Mouse (Mus musculus): ENCODE results near the gene E130208F15Rik.

The E130208F15Rik gene

DNA sequence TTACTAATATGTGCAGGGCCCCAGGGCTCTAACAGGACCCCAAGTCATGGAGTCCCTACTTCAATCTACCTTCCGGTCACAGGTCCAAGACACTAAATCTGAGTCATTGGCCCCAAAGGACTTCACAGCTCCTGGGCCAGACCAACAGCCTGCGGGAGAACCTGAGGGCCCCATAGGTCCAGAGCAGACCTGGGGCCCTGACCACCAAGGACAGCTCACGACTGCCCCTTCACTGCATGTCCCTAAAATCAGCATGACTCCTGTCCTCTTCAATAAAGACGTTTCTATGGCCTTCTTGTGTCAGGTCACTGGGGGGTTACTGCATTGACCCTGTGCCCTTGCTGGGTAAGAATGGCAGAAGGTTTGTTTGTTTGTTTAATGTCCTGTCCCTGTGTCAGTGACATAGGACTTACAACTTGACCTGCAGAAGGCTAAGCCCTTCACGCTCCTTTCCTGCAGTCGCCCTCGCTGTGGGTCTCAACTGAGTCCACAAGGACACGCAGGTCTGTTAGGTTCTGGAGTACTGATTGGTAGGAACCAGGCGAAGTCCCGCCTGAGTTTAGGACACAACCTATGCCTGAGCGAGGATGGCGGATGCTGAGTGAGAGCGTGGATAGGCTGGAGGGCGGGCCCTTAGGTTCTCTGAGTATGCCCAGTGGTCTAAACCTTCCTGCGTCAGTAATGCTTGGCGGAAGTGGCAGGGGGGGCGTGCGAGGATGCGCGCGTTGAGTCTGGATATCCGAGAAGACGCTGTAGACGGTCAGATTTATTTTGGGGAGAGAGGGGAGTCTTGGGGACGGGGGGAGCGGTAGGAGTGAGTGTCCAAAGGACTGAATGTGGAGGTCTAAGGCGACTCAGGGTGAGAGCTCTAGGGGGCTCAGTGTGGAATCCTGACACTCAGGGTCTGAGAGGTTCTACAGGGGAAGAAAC, 13.2 kb upstream of the E130208F15Rik start, which contains the start of gene Alkbh6:
Alkbh6 (plus strand) TSS at position 642 of the 930 bp plus-strand sequence.
- DNase-seq (ENCODE audit: low read depth): peak; percentile 98

DNA sequence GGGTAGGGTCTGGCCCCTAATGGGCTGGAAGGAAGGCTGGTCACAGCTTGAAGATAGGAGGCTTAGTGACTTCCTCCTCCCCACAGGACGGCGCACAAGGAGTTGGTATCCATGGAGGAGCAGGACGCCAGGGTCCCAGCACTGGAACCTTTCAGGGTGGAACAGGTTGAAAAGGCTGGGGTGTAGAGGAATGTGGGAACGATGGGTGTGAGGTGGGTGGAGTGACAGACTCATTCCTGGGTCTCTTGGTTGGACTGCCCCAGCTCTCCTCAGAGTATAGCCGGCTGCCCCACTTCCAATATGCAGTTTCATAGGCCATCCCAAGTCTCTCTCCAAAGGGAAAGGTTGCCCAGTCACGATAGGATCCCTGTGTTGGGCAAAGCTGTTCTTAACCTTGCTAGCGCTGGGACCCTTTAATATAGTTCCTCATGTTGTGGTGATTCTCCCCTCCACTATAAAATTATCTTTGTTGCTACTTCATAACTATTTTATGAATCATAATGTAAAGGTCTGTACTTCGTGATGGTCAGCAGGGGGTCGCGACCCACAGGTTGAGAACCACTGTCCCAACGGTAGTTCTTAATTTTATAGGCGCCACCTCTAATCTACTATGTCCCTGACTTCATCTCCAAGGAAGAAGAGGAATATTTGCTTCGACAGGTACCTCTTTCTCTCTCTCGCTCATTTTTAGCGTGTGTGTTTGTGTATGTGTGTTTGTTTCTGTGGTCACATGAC, 12.0 kb upstream of the E130208F15Rik start:
- no peak for DNase-seq (ENCODE audit: low read depth)

DNA sequence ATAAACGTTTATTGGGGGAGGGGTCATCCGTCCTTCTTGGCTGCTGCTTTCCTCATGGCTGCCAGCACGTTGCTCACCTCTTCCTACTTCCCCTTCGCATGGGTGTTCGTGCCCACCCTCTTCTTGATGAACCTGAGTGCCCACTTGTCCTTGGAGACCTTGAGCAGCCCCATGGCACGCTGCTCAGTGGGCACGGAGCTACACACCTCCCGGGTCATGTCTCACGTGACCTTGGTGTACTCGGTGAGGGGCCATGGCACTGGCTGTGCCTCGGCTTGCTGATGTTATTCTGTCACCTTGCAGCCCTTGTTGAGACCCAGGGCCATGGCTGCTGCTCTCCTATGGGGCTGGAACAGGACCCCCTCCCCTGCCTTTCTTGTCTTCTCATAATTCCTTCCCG, 11.4 kb upstream of the E130208F15Rik start:
- DNase-seq (ENCODE audit: low read depth): no peak

DNA sequence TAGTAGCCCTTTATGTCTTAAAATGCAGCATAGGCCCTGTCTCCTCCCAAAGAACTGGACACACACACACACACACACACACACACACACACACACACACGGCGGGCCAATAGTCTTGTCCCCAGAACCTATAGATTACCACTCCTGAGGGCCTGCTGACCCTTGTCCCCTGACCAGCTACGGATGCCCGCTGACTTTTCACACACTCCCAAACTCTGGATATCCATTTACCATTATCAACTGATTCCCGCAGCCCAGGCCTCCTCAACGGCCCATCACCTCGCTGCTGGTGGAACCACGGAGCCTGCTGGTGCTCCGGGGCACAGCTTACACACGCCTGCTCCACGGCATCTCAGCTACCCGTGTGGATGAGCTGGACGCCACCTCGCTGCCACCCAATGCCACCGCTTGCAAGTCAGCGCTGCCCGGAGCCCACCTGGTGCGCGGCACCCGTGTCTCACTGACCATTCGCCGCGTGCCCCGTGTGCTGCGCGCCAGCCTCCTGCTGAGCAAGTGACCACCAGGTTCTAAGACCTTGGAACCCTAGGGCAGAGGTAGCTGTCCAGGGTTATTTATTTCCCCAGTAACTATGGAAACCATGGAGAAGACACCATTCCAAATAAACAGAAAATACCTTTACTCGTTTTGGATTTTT, 7.7 kb upstream of the E130208F15Rik start:
- DNase-seq (ENCODE audit: low read depth): no peak

DNA sequence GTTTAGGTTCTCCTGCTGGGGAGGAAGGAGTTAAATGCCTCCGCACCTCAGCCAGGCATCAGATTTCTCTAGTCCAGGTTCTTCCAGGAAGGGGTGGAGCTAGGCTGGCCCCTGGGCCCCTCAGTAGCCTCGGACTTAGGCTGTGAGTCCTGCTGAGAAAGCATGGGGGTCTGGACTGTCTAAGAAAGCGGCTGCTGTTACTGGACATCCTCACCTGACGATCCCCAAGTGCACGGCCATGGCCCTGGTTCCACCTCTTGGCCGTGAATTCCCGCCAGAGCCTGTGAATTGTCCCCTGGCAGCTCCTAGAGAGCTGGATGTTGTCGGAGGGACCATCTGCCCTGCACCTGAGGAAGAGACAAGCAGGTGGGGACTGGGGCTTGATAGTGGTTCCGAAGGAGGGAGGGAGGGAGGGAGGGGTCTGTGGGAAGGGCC, 6.8 kb upstream of the E130208F15Rik start, which contains the start of gene Syne4:
Syne4 (plus strand) TSS at position 87 of the 435 bp plus-strand sequence.
- DNase-seq (ENCODE audit: low read depth): no peak

DNA sequence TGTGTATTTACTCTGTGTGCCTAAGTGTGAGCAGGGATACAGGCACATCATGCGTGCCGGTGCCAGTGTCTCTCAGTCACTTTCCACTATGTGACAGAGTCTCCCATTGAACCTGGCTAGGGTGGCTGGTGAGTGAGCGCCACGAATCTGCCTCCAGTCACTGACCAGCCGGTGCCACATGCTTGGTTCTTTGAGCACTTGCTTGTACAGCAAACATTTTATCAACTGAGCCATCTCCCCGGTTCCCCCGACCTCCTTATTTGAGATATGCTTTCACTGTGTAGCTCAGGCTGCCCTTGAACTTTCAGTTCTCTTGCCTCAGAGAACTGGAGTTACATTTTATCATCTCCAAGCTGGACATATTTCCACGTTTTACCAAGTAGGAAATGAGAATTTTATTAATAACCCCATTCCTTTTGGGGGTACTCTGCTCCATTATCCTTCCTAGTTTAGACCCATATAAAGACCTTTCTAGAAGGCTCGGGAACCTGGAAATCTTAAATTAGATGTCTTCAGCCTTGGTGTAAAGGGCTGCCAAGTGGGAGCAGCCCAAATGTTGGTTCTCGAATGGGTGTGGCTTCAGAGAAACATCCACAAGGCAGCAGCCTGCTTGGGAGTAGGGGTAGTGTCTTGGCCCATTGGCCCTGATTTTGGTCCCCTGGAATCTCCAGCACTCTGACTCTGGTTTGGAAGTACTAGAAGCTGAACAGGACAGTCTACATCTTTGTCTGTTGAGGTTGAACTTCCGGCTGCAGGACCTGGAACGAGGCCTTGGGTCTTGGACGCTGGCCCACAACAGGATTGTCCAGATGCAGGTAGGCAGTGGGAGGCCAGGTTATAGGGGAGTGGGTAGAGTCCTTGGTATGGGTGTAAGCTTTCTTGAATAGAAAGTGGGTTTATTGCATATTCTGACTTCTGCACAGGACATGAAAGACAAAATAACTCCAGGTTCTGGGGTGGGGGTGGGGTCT, 5.7 kb upstream of the E130208F15Rik start:
- DNase-seq (ENCODE audit: low read depth): no peak

DNA sequence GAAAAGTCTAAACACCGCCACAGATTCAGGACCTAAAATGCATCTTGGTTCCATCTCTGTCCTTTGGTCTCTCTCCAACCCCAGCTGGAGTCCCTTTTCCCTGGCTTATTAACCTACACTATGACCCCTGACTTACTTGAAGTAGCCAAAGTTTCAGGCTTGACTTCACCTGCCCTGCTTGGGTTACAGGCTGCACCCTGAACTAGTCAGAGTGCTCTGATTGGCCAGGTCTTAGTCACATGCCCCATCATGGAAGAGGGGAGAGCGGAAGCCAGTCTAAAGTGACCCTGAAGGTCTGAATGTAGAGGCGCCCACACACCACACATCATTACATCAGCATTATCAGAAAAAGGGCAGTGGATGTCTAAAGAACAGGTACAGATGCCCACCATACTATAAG, 3.4 kb upstream of the E130208F15Rik start:
- no peak for DNase-seq (ENCODE audit: low read depth)

DNA sequence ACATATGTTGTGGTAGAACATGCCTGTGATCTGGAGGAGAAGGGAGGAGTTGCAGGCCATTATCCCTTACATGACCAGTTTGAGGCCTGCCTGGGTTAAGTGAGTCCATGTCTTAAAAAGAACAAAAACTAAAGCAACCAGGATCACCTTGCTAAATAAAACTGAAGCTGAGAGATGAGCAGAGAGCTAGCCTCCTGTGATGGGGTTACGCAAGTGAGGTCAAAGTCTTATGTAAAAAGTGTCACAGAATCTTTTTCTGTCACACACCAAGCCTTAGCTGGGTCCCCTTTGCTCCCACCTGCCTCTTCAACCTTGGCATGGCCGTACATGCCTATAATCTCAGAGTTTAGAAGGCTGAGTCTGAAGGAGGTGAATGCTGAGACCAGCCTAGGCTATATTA, 594 bp upstream of the E130208F15Rik start:
- no peak for DNase-seq (ENCODE audit: low read depth)

DNA sequence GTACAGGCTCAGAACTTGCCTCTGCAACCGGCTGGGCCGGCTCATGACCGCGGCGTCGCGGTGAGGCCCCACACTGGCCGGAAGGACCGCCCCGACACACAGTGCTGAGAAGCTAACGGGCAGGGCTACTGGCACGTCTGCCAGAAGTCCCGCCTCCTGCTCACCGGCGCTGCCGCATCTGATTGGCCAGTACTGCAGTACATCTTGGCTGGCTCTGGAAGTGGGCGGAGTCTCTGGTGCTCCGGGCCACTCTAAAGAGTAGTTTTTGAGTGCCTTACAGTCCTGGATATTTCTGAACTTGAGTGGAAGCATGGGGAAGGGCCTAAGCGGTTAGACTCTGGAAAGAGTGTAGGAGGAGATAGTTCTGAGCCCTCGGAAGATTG, 736 bp downstream of the E130208F15Rik start:
- peak; percentile 98 for DNase-seq (ENCODE audit: low read depth)

DNA sequence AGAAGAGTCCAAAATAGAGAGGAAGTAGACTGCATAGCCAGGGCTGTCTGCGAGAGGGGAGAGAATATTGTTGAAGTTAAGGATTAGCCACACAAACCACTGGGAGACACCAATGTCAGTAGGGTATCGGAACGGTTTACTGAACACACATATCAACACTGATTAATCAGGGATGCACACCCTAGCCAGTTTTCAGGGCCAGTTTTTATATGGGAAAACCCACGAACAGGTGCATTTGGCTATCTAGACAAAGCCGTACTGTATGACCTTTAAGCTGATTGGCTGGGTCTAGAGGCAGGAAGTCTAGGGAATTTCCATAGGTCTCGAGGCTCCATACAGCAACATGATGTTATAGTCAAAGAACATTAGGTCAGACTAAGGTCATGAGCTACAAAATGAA, 1.3 kb downstream of the E130208F15Rik start:
- peak; percentile 78 for DNase-seq (ENCODE audit: low read depth)

DNA sequence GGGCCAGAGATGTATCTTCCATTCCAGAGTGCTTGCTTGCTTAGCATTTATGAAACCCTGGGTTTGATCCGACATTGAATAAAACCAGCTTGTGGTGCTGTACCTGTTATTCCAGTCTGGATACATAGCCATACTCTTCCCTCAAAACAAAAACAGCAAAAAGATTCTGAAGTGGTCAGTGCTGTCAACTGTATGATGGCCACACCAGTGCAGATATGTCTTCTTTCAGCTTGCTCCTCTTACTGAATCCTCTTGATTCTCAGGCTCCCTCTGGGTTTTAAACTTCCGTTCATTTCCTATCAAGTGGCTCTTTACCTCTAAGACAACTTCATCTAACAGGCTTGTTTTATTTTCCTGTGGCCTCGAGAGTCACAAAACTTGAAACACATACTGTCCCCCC, 2.3 kb downstream of the E130208F15Rik start, which contains the start of gene Sdhaf1:
Sdhaf1 (minus strand) TSS at position 101 of the 400 bp plus-strand sequence.
- DNase-seq (ENCODE audit: low read depth): no peak

DNA sequence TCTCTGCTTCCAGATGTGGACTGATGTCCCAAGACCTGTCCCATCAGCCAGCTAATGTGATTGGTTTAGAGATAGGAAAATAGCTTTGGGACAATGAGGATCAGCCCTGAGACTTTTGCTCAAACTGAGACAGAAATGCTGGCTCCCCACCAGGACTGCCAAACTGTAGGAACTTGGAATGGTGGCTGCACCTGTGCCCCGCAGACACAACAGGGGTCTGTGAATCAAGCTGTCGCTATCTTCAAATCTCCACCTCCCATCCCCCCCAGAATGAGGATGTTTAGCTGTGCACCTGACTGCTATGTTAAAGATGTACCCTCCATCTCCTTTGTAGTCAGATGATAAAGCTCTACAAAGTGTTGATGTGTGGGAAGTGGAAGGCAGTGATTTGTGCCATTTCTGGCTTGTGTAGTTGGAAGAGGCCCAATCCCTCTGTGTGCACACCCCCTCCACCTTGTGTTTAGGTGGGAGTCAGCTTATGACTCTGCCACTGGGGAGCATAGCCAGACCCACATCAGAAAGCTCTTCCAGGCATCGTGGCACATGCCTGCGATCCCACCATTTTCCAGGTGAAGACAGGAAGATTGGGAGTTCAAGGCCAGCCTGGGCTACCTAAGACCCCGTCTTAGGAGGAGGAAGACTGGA, 2.9 kb downstream of the E130208F15Rik start:
- no peak for DNase-seq (ENCODE audit: low read depth)

DNA sequence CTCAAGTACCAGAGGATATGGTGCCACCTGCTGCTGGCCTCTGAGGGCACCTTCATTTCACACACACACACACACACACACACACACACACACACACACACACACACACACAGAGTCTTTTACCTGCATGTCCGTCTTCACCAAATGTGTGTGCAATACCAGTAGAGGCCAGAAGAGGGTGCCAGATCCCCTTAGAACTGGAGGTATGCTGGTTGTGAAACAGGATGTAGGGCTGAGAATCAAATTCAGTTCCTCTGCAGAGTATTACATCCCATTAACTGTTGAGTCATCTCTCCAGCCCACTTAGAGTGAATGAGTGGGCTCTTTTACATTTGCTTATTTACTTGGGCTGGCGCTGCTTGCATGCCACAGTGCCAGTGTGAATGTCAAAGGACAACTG, 3.8 kb downstream of the E130208F15Rik start:
- DNase-seq (ENCODE audit: low read depth): peak; percentile 86

DNA sequence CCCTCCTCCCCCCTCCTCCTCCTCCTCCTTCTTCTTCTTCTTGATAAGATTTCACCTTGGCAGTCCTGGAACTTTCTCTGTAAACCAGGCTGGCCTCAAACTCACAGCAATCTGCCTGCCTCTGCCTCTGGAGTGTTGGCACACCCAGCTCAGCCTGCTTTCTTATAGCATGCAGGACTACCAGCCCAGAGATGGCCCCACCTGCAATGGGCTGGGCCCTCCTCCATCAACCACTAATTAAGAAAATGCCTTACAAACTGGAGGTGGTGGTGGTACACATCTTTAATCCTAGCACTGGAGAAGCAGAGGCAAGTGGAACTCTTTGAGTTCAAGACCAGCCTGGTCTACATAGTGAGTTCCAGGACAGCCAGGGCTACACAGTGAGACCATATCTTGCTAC, 4.9 kb downstream of the E130208F15Rik start:
- no peak for DNase-seq (ENCODE audit: low read depth)

DNA sequence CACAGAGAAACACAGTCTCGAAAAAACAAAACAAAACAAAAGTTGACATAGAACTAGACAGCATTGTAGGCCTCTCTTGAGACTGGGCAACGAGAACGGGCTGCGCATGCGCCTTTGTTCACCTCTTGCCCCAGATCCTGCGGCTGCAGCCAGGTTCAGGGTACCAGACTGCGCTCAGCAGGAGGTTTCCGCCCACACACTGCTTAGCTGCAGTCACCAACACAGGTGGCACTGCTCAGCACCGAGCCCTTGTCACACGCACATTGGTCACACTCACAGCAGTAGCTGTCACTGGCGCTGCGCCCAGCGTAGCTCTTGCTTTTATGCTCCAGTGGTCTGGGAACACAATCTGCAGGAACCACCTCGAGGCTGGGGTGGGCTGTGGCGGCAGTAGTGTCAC, 5.6 kb downstream of the E130208F15Rik start:
- DNase-seq (ENCODE audit: low read depth): no peak

DNA sequence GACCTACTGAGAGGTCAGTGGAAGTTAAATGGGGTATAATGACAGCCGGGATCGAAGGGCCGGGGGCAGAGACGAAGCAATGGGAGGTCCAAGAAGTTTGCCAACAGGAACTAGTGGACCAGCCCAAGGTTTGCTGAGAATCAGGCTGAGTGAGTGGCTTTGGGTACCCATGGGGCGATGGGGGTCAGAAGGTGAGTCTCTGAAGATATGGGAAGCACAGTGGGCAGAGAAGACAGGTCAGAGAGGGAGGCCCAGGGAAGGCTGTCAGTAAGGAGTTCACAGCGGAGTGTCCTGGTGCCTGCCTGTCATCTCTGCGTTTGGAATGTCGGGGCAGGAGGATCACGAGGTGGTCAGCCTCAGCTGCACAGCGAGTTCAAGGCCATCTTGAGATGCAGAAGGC, 6.8 kb downstream of the E130208F15Rik start:
- DNase-seq (ENCODE audit: low read depth): no peak

DNA sequence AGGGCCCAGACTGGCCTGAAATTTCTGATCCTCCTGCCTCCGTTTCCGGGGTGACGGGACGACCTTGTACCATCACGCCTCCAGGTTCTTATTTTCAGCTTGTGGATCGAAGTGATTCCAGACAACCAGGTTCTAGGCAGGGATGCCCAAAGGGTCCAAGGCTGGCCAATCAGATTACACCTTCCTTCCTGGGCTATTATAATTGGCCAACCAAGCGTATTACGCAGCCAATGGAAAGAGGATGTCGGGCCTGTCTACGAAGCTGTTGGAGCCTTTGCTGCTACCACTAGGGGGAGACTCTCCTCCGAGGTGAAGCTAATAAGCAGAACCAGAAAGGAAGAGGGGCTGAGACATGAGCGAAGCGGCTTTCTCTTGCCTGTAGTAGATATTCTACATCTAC, 10.3 kb downstream of the E130208F15Rik start:
- DNase-seq (ENCODE audit: low read depth): peak; percentile 93

DNA sequence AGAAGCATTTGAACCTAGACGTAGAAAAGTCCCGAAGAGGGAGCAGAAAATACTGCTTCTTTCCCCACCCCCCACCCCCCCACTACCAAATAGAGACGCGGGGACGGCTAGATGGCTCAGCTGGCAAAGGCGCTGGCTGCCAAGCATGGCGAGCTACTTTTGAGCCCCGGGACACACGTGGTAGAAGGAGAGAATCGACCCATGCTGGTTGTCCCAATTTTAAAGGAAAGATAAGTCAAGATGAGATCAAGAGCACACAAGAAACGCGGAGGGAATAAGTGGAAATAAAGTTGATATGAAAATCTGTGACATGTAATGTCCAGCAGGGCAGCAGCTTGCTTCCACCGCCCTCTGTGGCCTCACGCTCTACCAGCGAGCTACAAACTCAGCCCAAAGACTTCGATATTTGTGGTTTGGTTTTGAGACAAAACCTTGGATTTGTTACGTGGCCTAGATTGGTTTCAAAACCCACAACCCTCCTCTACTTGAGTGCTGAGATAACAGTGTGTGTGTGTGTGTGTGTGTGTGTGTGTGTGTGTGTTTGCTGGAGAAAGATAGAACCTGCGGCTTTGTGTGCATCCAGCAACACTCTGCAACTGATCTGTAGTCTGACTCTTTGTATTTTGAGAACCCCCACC, 11.2 kb downstream of the E130208F15Rik start:
- peak; percentile 94 for DNase-seq (ENCODE audit: low read depth)

DNA sequence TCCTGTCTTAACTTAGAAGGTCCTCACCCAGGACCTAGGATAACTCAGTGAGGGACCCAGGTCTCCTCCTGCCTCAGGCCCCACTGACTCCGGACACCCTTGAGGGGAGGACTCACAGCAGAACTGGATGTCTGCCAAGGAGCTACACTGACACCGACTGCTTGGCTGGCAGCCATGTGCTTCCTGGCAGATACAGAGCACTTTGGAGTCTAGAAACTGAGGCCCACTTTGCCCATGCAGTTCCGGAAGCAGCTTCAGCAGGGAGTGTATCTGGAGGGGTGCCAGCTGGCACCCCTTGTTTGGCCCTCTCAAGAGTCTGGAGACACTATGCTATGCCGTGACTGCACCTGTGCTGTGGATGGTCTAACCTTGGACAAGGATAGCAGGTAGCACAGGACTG, 11.9 kb downstream of the E130208F15Rik start:
- peak; percentile 98 for DNase-seq (ENCODE audit: low read depth)

DNA sequence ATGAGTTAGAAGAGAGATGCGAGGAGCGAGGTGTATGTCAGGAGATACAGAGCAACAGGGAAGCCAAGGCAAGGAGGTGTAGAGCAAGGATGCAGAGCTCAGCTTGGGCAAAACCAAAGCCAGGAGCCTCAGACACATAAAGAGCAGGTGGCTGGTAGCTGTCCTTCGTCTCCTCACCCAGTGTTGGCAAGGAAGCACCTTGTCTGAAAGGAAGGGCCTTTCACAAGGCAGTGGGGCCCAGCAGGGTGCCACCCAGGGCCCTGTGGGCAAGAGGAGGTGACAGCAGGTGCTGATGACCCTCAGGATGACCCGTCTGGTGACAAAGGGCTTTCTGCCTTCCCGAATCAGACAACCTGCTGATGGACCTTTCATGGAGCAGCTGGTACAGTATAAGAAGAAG, 13.0 kb downstream of the E130208F15Rik start:
- DNase-seq (ENCODE audit: low read depth): no peak

All from 416B (cell line).